Mouse (Mus musculus) E14TG2a.4 (cell line): Measurements from ENCODE around the gene Mapk8.

Experiments
- H3K27me3 ChIP-seq: 2 replicates; pipeline ENCODE4 v1.6.1; 2014; ENCODE audit warnings: low read length, control low read depth; ENCODE audit not compliant: insufficient read depth
- H3K36me3 ChIP-seq: 2 replicates; pipeline ENCODE4 v1.6.1; 2014; ENCODE audit warnings: low read length, control low read depth; ENCODE audit not compliant: insufficient read depth
- H3K4me1 ChIP-seq: replicated peaks from 2 replicates; pipeline ENCODE4 v1.6.1; 2014; ENCODE audit warnings: low read depth, low read length, control low read depth
- H3K4me3 ChIP-seq: replicated peaks from 2 replicates; pipeline ENCODE4 v1.5.1; 2014; ENCODE audit warnings: mild to moderate bottlenecking, low read length
- H3K9me3 ChIP-seq: 2 replicates; pipeline ENCODE4 v1.6.1; 2014; ENCODE audit warnings: low read length, control low read depth
- CTCF ChIP-seq: conservative IDR thresholded peaks from 2 replicates; pipeline ENCODE4 v1.5.1; 2014; ENCODE audit warnings: low read length
- NANOG ChIP-seq: IDR thresholded peaks from 2 replicates; pipeline ENCODE4 v1.6.1; 2014; ENCODE audit warnings: borderline replicate concordance, low read length, mixed read lengths
- POU5F1 ChIP-seq: IDR thresholded peaks from 2 replicates; pipeline ENCODE4 v1.6.1; 2014; ENCODE audit warnings: low read length, borderline replicate concordance

The Mapk8 gene

GRCm38 (mm10) chr14:33331627-33332026 lies 115.3 kb downstream of the Mapk8 start:
- Histone ChIP-seq H3K9me3 (no peaks in the 10 kb centered on the region), H3K36me3 (no peaks in the 10 kb centered on the region), H3K4me1 (peaks cover 58% of the 10 kb centered on the region), H3K4me3 (peak overlapping the region; percentile 7; the same call in 1 of the 2 replicates), H3K27me3 (peaks cover 4% of the 10 kb centered on the region; the same call in 1 of the 2 replicates)
- no peak for TF ChIP-seq POU5F1
- no peak for TF ChIP-seq NANOG
- TF ChIP-seq CTCF: no peak

- Histone ChIP-seq H3K9me3 (no peaks in the 10 kb centered on the region), H3K4me1 (peaks cover 59% of the 10 kb centered on the region), H3K36me3 (no peaks in the 10 kb centered on the region), H3K4me3 (peak overlapping the region; percentile 7; the same call in 1 of the 2 replicates), H3K27me3 (peaks cover 4% of the 10 kb centered on the region; the same call in 1 of the 2 replicates)
- no peak for TF ChIP-seq POU5F1
- peak; percentile 29 for TF ChIP-seq CTCF
Measured at GRCm38 (mm10) chr14:33330986-33331385, 116.0 kb downstream of the Mapk8 start.

- Histone ChIP-seq H3K36me3 (no peaks in the 10 kb centered on the region), H3K4me3 (no peak overlapping the region), H3K9me3 (no peaks in the 10 kb centered on the region), H3K4me1 (peaks cover 66% of the 10 kb centered on the region), H3K27me3 (peaks cover 4% of the 10 kb centered on the region; the same call in 1 of the 2 replicates)
- no peak for TF ChIP-seq POU5F1
- TF ChIP-seq NANOG: no peak
- no peak for TF ChIP-seq CTCF
Measured at GRCm38 (mm10) chr14:33329297-33329805, 117.6 kb downstream of the Mapk8 start.

DNA sequence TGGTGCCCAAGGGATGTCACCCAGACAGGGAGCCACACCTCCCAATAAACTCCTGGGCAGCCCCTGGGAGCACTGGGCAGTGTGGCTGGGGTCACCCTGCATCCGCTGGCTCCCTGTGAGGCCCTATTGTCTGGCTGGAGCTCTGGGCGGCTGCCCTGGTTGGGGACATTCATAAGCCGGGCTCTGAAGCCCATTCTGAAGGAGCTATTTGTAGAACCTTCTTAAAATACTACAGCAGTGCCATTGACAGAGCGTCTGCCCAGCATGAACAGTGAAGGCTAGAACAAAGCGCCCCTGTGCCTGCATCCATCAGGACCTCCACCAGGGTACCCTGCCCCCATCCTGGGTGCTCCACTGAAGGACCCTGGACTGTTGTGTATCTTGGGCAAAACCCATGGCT lies 118.6 kb downstream of the Mapk8 start:
- Histone ChIP-seq H3K4me3 (peak overlapping the region; percentile 45; the same call in 1 of the 2 replicates), H3K4me1 (peaks cover 74% of the 10 kb centered on the region), H3K9me3 (no peaks in the 10 kb centered on the region), H3K36me3 (no peaks in the 10 kb centered on the region), H3K27me3 (peaks cover 8% of the 10 kb centered on the region)
- TF ChIP-seq POU5F1 (no peak), NANOG (no peak), CTCF (no peak)
